Mouse (Mus musculus): ENCODE results near the gene Coa5. TPM values are rescaled to one million over a fixed set of nuclear protein-coding genes. Genes with fewer than 3 reads are reported as not detected.

Coa5 gene
- polyA plus RNA-seq, 1 experiment from 2014 or later = 41.4 TPM

GRCm38 (mm10) chr1:37467806-37468205 is 37.9 kb upstream of the Coa5 start:
- H3K27ac ChIP-seq = no peak overlapping the region
- no peak overlapping the region for H3K4me3 ChIP-seq
- no peaks in the 10 kb centered on the region for H3K4me1 ChIP-seq
- no peaks in the 10 kb centered on the region for H3K36me3 ChIP-seq
- ATAC-seq (ENCODE audit: borderline replicate concordance, extremely low read depth, low FRiP score, low TSS enrichment) = no peak
- 80% methylated on average over 4 of the region's 4 CpGs for WGBS
- H3K9me3 ChIP-seq = no peaks in the 10 kb centered on the region
- H3K27me3 ChIP-seq = no peaks in the 10 kb centered on the region
- no peak overlapping the region for H3K4me2 ChIP-seq
- no peak overlapping the region for H3K9ac ChIP-seq

DNA sequence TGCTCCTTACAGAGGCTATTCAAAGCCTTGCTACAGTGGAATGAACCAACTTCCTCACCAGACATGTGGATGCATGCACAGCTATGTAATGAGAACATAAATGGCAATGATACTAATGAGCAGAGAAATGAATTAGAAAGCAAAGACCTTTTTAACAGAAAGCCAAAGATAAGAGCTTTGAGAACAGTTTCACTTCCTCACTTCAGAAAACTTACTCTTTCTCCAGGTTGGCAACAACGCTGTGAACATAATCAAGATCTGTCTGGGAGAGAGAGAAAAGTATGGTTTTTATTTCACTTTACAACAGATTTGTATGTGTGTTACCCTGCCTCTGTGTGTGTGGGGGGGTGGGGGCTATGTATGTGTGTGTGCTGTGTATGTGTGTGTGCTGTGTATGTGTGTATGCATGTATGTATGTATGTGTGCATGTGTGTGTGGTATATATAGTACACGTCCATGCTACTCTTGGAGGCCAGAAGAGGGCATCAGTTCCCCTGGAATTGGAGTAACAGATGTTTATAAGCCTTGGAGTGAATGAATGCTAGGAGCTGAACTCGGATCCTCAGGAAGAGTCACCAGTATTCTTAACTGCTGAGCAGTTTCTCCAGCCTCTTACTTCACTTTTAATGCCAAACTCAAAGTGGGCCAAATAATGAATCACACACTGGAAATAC is 36.6 kb upstream of the Coa5 start:
- WGBS = 85% methylated on average over 3 of the region's 3 CpGs
- no peak overlapping the region for H3K4me2 ChIP-seq
- no peaks in the 10 kb centered on the region for H3K9me3 ChIP-seq
- H3K27me3 ChIP-seq = no peaks in the 10 kb centered on the region
- H3K4me3 ChIP-seq = no peak overlapping the region
- no peak for ATAC-seq (ENCODE audit: borderline replicate concordance, extremely low read depth, low FRiP score, low TSS enrichment)
- H3K4me1 ChIP-seq = no peaks in the 10 kb centered on the region
- no peak overlapping the region for H3K27ac ChIP-seq
- H3K36me3 ChIP-seq = no peaks in the 10 kb centered on the region
- no peak overlapping the region for H3K9ac ChIP-seq

DNA sequence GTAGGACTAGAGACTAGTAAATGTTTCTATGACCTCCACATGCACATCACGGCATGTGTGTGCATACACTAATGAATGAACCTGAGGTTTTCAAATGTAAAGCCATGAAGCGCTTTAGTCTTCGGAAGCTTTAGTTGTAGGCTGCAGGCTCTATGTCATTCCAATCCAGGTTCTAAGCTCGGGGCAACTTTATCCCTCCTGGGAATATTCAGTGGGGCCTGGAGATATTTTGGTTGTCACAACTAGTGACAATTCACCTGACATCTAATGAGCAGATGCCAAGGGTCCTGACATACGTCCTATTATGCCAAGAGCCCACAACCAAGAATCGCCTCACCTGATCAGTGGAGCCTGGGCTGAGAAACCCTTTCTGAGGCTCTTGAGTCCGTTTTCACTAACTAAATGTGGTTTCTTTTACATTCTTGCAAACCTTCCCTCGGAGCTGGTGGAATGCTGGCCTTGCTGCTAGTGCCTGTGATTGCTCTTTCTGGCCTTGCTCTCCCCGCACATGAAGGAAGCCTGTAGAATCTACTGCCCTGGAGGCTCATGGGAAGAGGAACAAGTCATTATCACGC is 35.1 kb upstream of the Coa5 start:
- no peaks in the 10 kb centered on the region for H3K27me3 ChIP-seq
- no peaks in the 10 kb centered on the region for H3K36me3 ChIP-seq
- no peak for ATAC-seq (ENCODE audit: borderline replicate concordance, extremely low read depth, low FRiP score, low TSS enrichment)
- no peak overlapping the region for H3K27ac ChIP-seq
- H3K9me3 ChIP-seq = no peaks in the 10 kb centered on the region
- H3K4me3 ChIP-seq = no peak overlapping the region
- H3K4me2 ChIP-seq = no peak overlapping the region
- no peaks in the 10 kb centered on the region for H3K4me1 ChIP-seq
- 74% methylated on average over 10 of the region's 10 CpGs for WGBS
- H3K9ac ChIP-seq = no peak overlapping the region

DNA sequence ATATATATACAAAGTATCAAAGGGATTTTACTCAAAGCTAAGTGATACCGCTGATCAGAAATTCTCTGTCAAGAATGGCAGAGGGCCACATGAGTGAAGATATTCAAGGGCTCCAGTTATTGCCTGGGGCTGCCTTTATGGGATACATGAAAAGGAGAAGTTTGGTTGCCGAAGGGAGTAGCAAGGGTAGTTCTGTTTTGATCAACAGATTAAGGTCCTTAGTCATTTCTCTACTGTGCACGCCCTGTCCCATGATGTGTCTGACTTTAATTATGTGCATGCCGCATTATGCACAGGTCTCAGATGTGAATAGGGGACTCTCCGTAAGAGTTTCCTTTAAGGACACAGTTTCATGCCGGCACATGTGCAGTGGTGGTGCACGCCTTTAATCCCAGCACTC is 27.6 kb upstream of the Coa5 start:
- Histone ChIP-seq H3K4me3 (no peak overlapping the region), H3K36me3 (no peaks in the 10 kb centered on the region), H3K4me1 (no peaks in the 10 kb centered on the region), H3K27ac (no peak overlapping the region), H3K27me3 (no peaks in the 10 kb centered on the region), H3K4me2 (no peak overlapping the region), H3K9me3 (no peaks in the 10 kb centered on the region), H3K9ac (no peak overlapping the region)
- 88% methylated on average over 7 of the region's 7 CpGs for WGBS
- ATAC-seq (ENCODE audit: borderline replicate concordance, extremely low read depth, low FRiP score, low TSS enrichment) = no peak

- H3K4me2 ChIP-seq = no peak overlapping the region
- WGBS = 88% methylated on average over 8 of the region's 8 CpGs
- no peaks in the 10 kb centered on the region for H3K4me1 ChIP-seq
- no peaks in the 10 kb centered on the region for H3K9me3 ChIP-seq
- no peak for ATAC-seq (ENCODE audit: borderline replicate concordance, extremely low read depth, low FRiP score, low TSS enrichment)
- no peaks in the 10 kb centered on the region for H3K36me3 ChIP-seq
- no peak overlapping the region for H3K4me3 ChIP-seq
- H3K9ac ChIP-seq = no peak overlapping the region
- H3K27ac ChIP-seq = no peak overlapping the region
- no peaks in the 10 kb centered on the region for H3K27me3 ChIP-seq
Measured at GRCm38 (mm10) chr1:37451270-37451669, 21.4 kb upstream of the Coa5 start.

- Histone ChIP-seq H3K4me3 (no peak overlapping the region), H3K4me1 (no peaks in the 10 kb centered on the region), H3K27ac (no peak overlapping the region), H3K9me3 (no peaks in the 10 kb centered on the region), H3K27me3 (no peaks in the 10 kb centered on the region), H3K4me2 (no peak overlapping the region), H3K36me3 (no peaks in the 10 kb centered on the region), H3K9ac (no peak overlapping the region)
- WGBS = 73% methylated on average over 10 of the region's 10 CpGs
- ATAC-seq (ENCODE audit: borderline replicate concordance, extremely low read depth, low FRiP score, low TSS enrichment) = no peak
Measured at GRCm38 (mm10) chr1:37448361-37449095, 18.6 kb upstream of the Coa5 start.

DNA sequence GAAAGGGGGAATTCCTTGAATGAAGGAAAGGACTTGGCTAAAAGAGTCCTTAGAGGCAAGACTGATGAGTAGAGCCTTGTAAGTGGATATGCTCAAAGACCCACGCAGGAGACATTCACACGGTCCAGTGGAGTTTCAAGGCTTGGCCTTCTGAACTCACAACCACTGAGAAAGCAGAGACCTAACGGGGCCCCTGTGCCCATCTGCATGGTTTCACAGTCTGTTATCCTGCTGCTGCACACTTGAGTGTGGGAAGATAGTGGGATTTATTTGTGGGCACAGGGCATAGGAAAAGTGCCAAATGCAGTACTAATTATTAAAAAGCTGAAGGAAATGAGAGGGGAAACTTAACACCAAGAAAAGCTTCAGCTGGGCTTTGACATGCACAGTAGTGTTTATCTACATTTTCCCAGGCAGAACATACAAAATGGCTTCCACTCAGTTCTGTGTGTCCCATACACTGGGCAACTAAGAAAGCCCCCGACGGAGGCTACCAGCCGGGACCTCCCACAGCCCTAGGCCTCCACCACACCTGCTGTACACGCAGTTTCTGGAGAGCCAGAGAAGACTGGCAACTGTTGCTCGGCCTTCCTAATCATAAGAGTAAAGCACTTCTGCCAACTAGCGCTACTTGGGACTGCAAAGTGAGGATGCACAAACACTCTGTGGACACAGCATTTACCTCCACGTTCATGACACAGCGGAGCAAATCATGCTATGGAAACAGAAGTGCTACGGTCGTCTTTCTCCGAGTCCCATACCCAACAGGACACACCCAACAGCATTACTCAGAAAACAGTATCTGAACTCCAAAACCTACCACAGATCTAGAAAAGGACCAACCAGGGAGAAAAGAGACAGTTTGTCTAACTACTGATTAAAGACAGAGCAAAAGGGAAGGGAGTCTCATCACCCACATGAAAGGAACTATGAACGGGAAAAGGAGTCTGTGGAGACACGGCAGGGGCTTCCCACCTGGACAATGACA is 13.2 kb upstream of the Coa5 start:
- Histone ChIP-seq H3K9ac (no peak overlapping the region), H3K36me3 (peaks cover 22% of the 10 kb centered on the region), H3K27me3 (no peaks in the 10 kb centered on the region), H3K4me3 (no peak overlapping the region), H3K4me2 (no peak overlapping the region), H3K4me1 (no peaks in the 10 kb centered on the region), H3K27ac (no peak overlapping the region), H3K9me3 (no peaks in the 10 kb centered on the region)
- ATAC-seq (ENCODE audit: borderline replicate concordance, extremely low read depth, low FRiP score, low TSS enrichment) = no peak
- WGBS = 89% methylated on average over 16 of the region's 16 CpGs

- Histone ChIP-seq H3K4me1 (peaks cover 7% of the 10 kb centered on the region), H3K9ac (no peak overlapping the region), H3K27me3 (no peaks in the 10 kb centered on the region), H3K9me3 (no peaks in the 10 kb centered on the region), H3K4me3 (no peak overlapping the region), H3K27ac (no peak overlapping the region), H3K4me2 (no peak overlapping the region), H3K36me3 (peaks cover 66% of the 10 kb centered on the region)
- WGBS = 91% methylated on average over 3 of the region's 3 CpGs
- ATAC-seq (ENCODE audit: borderline replicate concordance, extremely low read depth, low FRiP score, low TSS enrichment) = no peak
Measured at GRCm38 (mm10) chr1:37436419-37436818, 6.5 kb upstream of the Coa5 start.

- Histone ChIP-seq H3K27me3 (no peaks in the 10 kb centered on the region), H3K27ac (peak overlapping the region; percentile 69), H3K36me3 (peaks cover 37% of the 10 kb centered on the region), H3K4me3 (peak overlapping the region; percentile 91), H3K4me1 (peaks cover 24% of the 10 kb centered on the region), H3K9me3 (no peaks in the 10 kb centered on the region), H3K9ac (peak overlapping the region; percentile 96), H3K4me2 (peak overlapping the region; percentile 77)
- under 1% methylated on average over 40 of the region's 40 CpGs for WGBS
- ATAC-seq (ENCODE audit: borderline replicate concordance, extremely low read depth, low FRiP score, low TSS enrichment) = peak; percentile 23; the same call in 1 of the 2 replicates
Measured at GRCm38 (mm10) chr1:37430297-37430840, 466 bp upstream of the Coa5 start.

DNA sequence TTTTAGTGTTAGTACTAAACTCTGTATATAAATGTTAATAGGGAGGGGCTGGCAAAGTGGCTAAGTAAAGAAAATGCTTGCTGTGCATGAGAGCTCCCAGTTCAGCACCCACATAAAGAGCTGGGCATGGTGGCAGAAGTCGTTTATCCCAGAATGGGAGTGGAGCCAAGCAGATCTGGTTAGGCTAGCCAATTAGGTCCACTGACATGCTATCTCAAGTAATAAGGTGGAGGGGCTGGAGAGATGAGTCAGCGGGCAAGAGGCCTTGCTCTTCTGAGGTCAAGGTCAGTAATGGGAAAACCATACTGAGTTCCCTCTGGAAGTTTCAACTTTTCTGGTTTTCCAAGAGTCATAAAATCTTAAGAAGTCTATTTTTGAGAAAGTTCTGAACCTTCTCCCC is 992 bp downstream of the Coa5 start:
- ATAC-seq (ENCODE audit: borderline replicate concordance, extremely low read depth, low FRiP score, low TSS enrichment) = no peak
- no peaks in the 10 kb centered on the region for H3K27me3 ChIP-seq
- no peak overlapping the region for H3K27ac ChIP-seq
- peaks cover 24% of the 10 kb centered on the region for H3K4me1 ChIP-seq
- H3K9me3 ChIP-seq = no peaks in the 10 kb centered on the region; the same call in 1 of the 2 replicates
- H3K4me2 ChIP-seq = peak overlapping the region; percentile 77
- peaks cover 41% of the 10 kb centered on the region for H3K36me3 ChIP-seq
- peak overlapping the region; percentile 96; the same call in 1 of the 2 replicates for H3K9ac ChIP-seq
- 64% methylated on average over 2 of the region's 2 CpGs for WGBS
- H3K4me3 ChIP-seq = peak overlapping the region; percentile 91

GRCm38 (mm10) chr1:37427144-37427875 is 2.6 kb downstream of the Coa5 start:
- WGBS = 92% methylated on average over 8 of the region's 8 CpGs

More at GRCm38 (mm10) chr1:37427144-37427875, 2.6 kb downstream of the Coa5 start:
- ATAC-seq (ENCODE audit: borderline replicate concordance, extremely low read depth, low FRiP score, low TSS enrichment) = no peak
- Histone ChIP-seq H3K9me3 (no peaks in the 10 kb centered on the region; the same call in 1 of the 2 replicates), H3K27me3 (no peaks in the 10 kb centered on the region), H3K4me2 (no peak overlapping the region), H3K4me3 (no peak overlapping the region), H3K9ac (no peak overlapping the region), H3K27ac (no peak overlapping the region), H3K4me1 (peaks cover 24% of the 10 kb centered on the region), H3K36me3 (peaks cover 28% of the 10 kb centered on the region)

Measured in lung, embryonic 15.5 days (tissue).